In the genomic region with DNA sequence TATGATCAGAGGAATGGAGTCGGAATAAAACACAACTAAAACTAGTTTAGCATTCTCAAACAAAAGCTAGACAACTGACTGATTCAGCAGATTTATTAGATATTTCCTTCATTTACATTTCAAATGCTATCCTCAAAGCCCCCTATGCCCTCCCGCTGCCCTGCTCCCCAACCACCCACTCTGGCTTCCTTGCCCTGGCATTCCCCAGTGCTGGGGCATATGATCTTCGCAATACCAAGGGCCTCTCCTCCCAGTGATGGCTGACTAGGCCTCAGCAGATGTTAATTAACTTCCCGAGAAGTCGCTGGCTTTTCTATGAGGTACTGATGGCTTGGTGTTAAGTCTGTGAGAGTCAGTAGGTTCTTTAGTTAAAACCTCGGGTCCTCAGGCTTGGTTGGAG, we compare ENCODE assay signal across 22 mouse cellular contexts. TPM values are rescaled to one million over a fixed set of nuclear protein-coding genes. Genes with fewer than 3 reads are reported as not detected.
DNase-seq lines count a peak whose midpoint lies in the region; ATAC-seq lines count a peak whose summit lies in the region.
"Had no signal": no experiment of that assay in that cellular context is flagged by ENCODE, and none has a peak within 500 bp of the region (broad histone marks: within the 10 kb centered on the region; RNA-seq: fewer than 3 reads in every experiment).

No protein-coding gene starts in this region.

- no peak overlapping the region for H3K9ac ChIP-seq in heart, embryonic 11.5 days (ENCODE audit: low read depth, low read length)
- no peak overlapping the region for H3K9ac ChIP-seq in intestine, embryonic 14.5 days (ENCODE audit: low read length)
- no peak overlapping the region for H3K9ac ChIP-seq in intestine, embryonic 15.5 days
- H3K9ac ChIP-seq in neural tube, embryonic 11.5 days (ENCODE audit: low read length): no peak overlapping the region
- no peak overlapping the region for H3K9ac ChIP-seq in neural tube, embryonic 12.5 days
- no peak overlapping the region for H3K9ac ChIP-seq in neural tube, embryonic 15.5 days (replicated peaks)

- no peak overlapping the region for H3K4me3 ChIP-seq in heart, embryonic 11.5 days (ENCODE audit: low read depth, low read length)
- no peak overlapping the region for H3K4me3 ChIP-seq in intestine, embryonic 14.5 days (ENCODE audit: low read depth, low read length)
- no peak overlapping the region for H3K4me3 ChIP-seq in intestine, embryonic 15.5 days (replicated peaks)
- no peak overlapping the region for H3K4me3 ChIP-seq in neural tube, embryonic 11.5 days (ENCODE audit: low read depth, low read length)
- H3K4me3 ChIP-seq in neural tube, embryonic 12.5 days: no peak overlapping the region
- H3K4me3 ChIP-seq in neural tube, embryonic 15.5 days (replicated peaks): no peak overlapping the region

- peaks cover 30% of the 10 kb centered on the region for H3K36me3 ChIP-seq in heart, embryonic 11.5 days (ENCODE audit: control insufficient read depth, insufficient read depth, low read length)
- H3K36me3 ChIP-seq in intestine, embryonic 14.5 days (ENCODE audit: control insufficient read depth, insufficient read depth, low read length): peaks cover 66% of the 10 kb centered on the region
- peaks cover 22% of the 10 kb centered on the region for H3K36me3 ChIP-seq in intestine, embryonic 15.5 days
- H3K36me3 ChIP-seq in neural tube, embryonic 11.5 days (ENCODE audit: control insufficient read depth, insufficient read depth, low read length): peaks cover 5% of the 10 kb centered on the region
- H3K36me3 ChIP-seq in neural tube, embryonic 12.5 days: peaks cover 24% of the 10 kb centered on the region
- no peaks in the 10 kb centered on the region for H3K36me3 ChIP-seq in neural tube, embryonic 15.5 days

- no peak for ATAC-seq in heart, embryonic 11.5 days (replicated peaks; ENCODE audit: insufficient number of reproducible peaks, low FRiP score, low TSS enrichment)
- no peak for ATAC-seq in intestine, embryonic 14.5 days (replicated peaks; ENCODE audit: low FRiP score, low TSS enrichment, low read depth)
- no peak for ATAC-seq in intestine, embryonic 15.5 days
- peak; percentile 83 for ATAC-seq in neural tube, embryonic 11.5 days (ENCODE audit: insufficient read depth, low FRiP score, low TSS enrichment)
- ATAC-seq in neural tube, embryonic 12.5 days (ENCODE audit: low FRiP score, low read depth): peak; percentile 71
- ATAC-seq in neural tube, embryonic 15.5 days (ENCODE audit: low FRiP score): no peak
- ATAC-seq: activated CD4-positive, CD25-positive, alpha-beta regulatory T cell, adult 4 months; CD4-positive, CD25-positive, alpha-beta regulatory T cell, adult 4 months; Patski had no signal

- H3K4me2 ChIP-seq in heart, embryonic 11.5 days: no peak overlapping the region
- H3K4me2 ChIP-seq in intestine, embryonic 14.5 days (ENCODE audit: low read length): no peak overlapping the region
- no peak overlapping the region for H3K4me2 ChIP-seq in intestine, embryonic 15.5 days (replicated peaks)
- H3K4me2 ChIP-seq in neural tube, embryonic 11.5 days (ENCODE audit: low read depth): no peak overlapping the region
- no peak overlapping the region for H3K4me2 ChIP-seq in neural tube, embryonic 12.5 days (replicated peaks)
- no peak overlapping the region for H3K4me2 ChIP-seq in neural tube, embryonic 15.5 days

- H3K27me3 ChIP-seq in heart, embryonic 11.5 days (ENCODE audit: control insufficient read depth, insufficient read depth, low read length): no peaks in the 10 kb centered on the region
- H3K27me3 ChIP-seq in intestine, embryonic 14.5 days (replicated peaks; ENCODE audit: control insufficient read depth, insufficient read depth, low read length): no peaks in the 10 kb centered on the region
- H3K27me3 ChIP-seq in intestine, embryonic 15.5 days (replicated peaks): no peaks in the 10 kb centered on the region
- H3K27me3 ChIP-seq in neural tube, embryonic 11.5 days (ENCODE audit: control insufficient read depth, insufficient read depth, low read length): no peaks in the 10 kb centered on the region
- no peaks in the 10 kb centered on the region for H3K27me3 ChIP-seq in neural tube, embryonic 12.5 days (replicated peaks)
- no peaks in the 10 kb centered on the region for H3K27me3 ChIP-seq in neural tube, embryonic 15.5 days (replicated peaks)
- H3K27me3 ChIP-seq: CH12.LX, Patski had no signal

- H3K9me3 ChIP-seq in heart, embryonic 11.5 days (replicated peaks; ENCODE audit: control insufficient read depth, low read length): no peaks in the 10 kb centered on the region
- no peaks in the 10 kb centered on the region for H3K9me3 ChIP-seq in intestine, embryonic 14.5 days (ENCODE audit: control insufficient read depth, low read length)
- no peaks in the 10 kb centered on the region for H3K9me3 ChIP-seq in intestine, embryonic 15.5 days
- no peaks in the 10 kb centered on the region for H3K9me3 ChIP-seq in neural tube, embryonic 11.5 days (ENCODE audit: control insufficient read depth, low read length)
- H3K9me3 ChIP-seq in neural tube, embryonic 12.5 days: no peaks in the 10 kb centered on the region
- no peaks in the 10 kb centered on the region for H3K9me3 ChIP-seq in neural tube, embryonic 15.5 days (replicated peaks)
- H3K9me3 ChIP-seq: G1E had no signal

- WGBS in heart, embryonic 11.5 days (ENCODE audit: insufficient replicate concordance): 92% methylated on average over 6 of the region's 6 CpGs
- WGBS in intestine, embryonic 14.5 days: 94% methylated on average over 6 of the region's 6 CpGs
- 94% methylated on average over 6 of the region's 6 CpGs for WGBS in intestine, embryonic 15.5 days
- 70% methylated on average over 6 of the region's 6 CpGs for WGBS in neural tube, embryonic 11.5 days
- 64% methylated on average over 6 of the region's 6 CpGs for WGBS in neural tube, embryonic 12.5 days
- WGBS in neural tube, embryonic 15.5 days: 57% methylated on average over 6 of the region's 6 CpGs

- peak; percentile 34 for DNase-seq in heart, adult 11 months
- peak; percentile 10 for DNase-seq in intestine, embryonic 14.5 days (ENCODE audit: low spot score)
- no peak for DNase-seq in neural tube, embryonic 11.5 days (ENCODE audit: low spot score)
- no peak for DNase-seq in neural tube, embryonic 10.5 days (ENCODE audit: extremely low spot score, low spot score)
- DNase-seq: adrenal gland, adult 2 months; adrenal gland, adult 8-10 months; adrenal gland, postnatal 10 days; adrenal gland, postnatal 14 days; adrenal gland, postnatal 25 days; adrenal gland, postnatal 36 days; B cell, adult 2 months; cerebellum, adult 11 months; cerebellum, adult 11-12 months had no signal

- no peaks in the 10 kb centered on the region for H3K4me1 ChIP-seq in heart, embryonic 11.5 days (ENCODE audit: control insufficient read depth, insufficient read depth, low read length)
- H3K4me1 ChIP-seq in intestine, embryonic 14.5 days (replicated peaks; ENCODE audit: control insufficient read depth, insufficient read depth, low read length): no peaks in the 10 kb centered on the region
- H3K4me1 ChIP-seq in intestine, embryonic 15.5 days (replicated peaks): no peaks in the 10 kb centered on the region
- H3K4me1 ChIP-seq in neural tube, embryonic 11.5 days (ENCODE audit: control insufficient read depth, insufficient read depth, low read length): no peaks in the 10 kb centered on the region
- no peaks in the 10 kb centered on the region for H3K4me1 ChIP-seq in neural tube, embryonic 12.5 days
- no peaks in the 10 kb centered on the region for H3K4me1 ChIP-seq in neural tube, embryonic 15.5 days

- H3K27ac ChIP-seq in heart, embryonic 11.5 days (ENCODE audit: low read depth, low read length): no peak overlapping the region
- no peak overlapping the region for H3K27ac ChIP-seq in intestine, embryonic 14.5 days (ENCODE audit: low read depth)
- H3K27ac ChIP-seq in intestine, embryonic 15.5 days: no peak overlapping the region
- no peak overlapping the region for H3K27ac ChIP-seq in neural tube, embryonic 11.5 days (ENCODE audit: low read depth, low read length)
- H3K27ac ChIP-seq in neural tube, embryonic 12.5 days: no peak overlapping the region
- no peak overlapping the region for H3K27ac ChIP-seq in neural tube, embryonic 15.5 days (replicated peaks)

RNA-seq across cellular contexts. Expression of gene Ect2, which starts 55.0 kb away (rescaled TPM):
- polyA plus RNA-seq in heart, embryonic 11.5 days (2014; fragmentation: Nextera tagmentation; extraction: Ambion mirVana): 55.9 and 61.0 TPM in 2 replicates
- polyA plus RNA-seq in intestine, embryonic 14.5 days (2014; fragmentation: Nextera tagmentation; extraction: Ambion mirVana): 55.9 and 66.2 TPM in 2 replicates
- 42.3 and 52.5 TPM in 2 replicates for polyA plus RNA-seq in intestine, embryonic 15.5 days (2015; fragmentation: Nextera tagmentation; extraction: Ambion mirVana)
- polyA plus RNA-seq in neural tube, embryonic 11.5 days (2014; fragmentation: Nextera tagmentation; extraction: Ambion mirVana): 79.1 and 87.4 TPM in 2 replicates
- polyA plus RNA-seq in neural tube, embryonic 12.5 days (2016; fragmentation: Nextera tagmentation; extraction: Ambion mirVana): 47.9 and 54.7 TPM in 2 replicates
- 6.0 and 15.9 TPM in 2 replicates for polyA plus RNA-seq in neural tube, embryonic 15.5 days (2015; fragmentation: Nextera tagmentation; extraction: Ambion mirVana)

Comparison
In these comparisons a context has a peak if more than half of its experiments do, and no peak if none do; other contexts are left out.
1. ATAC-seq: peak in neural tube, embryonic 11.5 days (single experiment) and neural tube, embryonic 12.5 days (single experiment); none in heart, embryonic 11.5 days (single experiment), intestine, embryonic 14.5 days (single experiment), intestine, embryonic 15.5 days (single experiment) and neural tube, embryonic 15.5 days (single experiment).
2. DNase-seq: peak in heart, adult 11 months (single experiment) and intestine, embryonic 14.5 days (single experiment); none in neural tube, embryonic 11.5 days (single experiment) and neural tube, embryonic 10.5 days (single experiment).